Mouse (Mus musculus) mouse trophoblast stem cell (cell line): ENCODE measurements around the gene Sgpp2.

Experiments used
- in situ Hi-C, 2 experiments: fragments of 300-500 bp; cut with MseI, MboI; formaldehyde crosslinking; loops; 2 replicates in 1 of 2; 3 replicates in 1 of 2; pipeline ENCODE4 v1.15.1; 2025

The Sgpp2 gene

GRCm38 (mm10) chr1:78399755-78400154 lies 89.6 kb downstream of the Sgpp2 start:
- in situ Hi-C loops = loop anchor here in 1 of 2 experiments (25.0 kb wide), 1 partner anchor 412 kb away; no protein-coding TSS in a partner anchor

- in situ Hi-C loops = loop anchor here in 1 of 2 experiments (25.0 kb wide), 1 partner anchor 414 kb away; no protein-coding TSS in a partner anchor
Measured at GRCm38 (mm10) chr1:78401413-78401812, 91.3 kb downstream of the Sgpp2 start.

- in situ Hi-C loops = loop anchor here in 1 of 2 experiments (25.0 kb wide), 1 partner anchor 422 kb away; no protein-coding TSS in a partner anchor
Measured at GRCm38 (mm10) chr1:78409396-78409795, 99.3 kb downstream of the Sgpp2 start.

- in situ Hi-C loops = loop anchor here in 1 of 2 experiments (10.0 to 25.0 kb wide), 2 partner anchors 188 to 425 kb away; no protein-coding TSS in a partner anchor
Measured at GRCm38 (mm10) chr1:78412668-78413067, 102.5 kb downstream of the Sgpp2 start.

GRCm38 (mm10) chr1:78414421-78414820 lies 104.3 kb downstream of the Sgpp2 start:
- in situ Hi-C loops = loop anchor here in 1 of 2 experiments (10.0 to 25.0 kb wide), 2 partner anchors 190 to 427 kb away; no protein-coding TSS in a partner anchor

GRCm38 (mm10) chr1:78417154-78417911 lies 107.2 kb downstream of the Sgpp2 start:
- in situ Hi-C loops = loop anchor here in 1 of 2 experiments (10.0 to 25.0 kb wide), 2 partner anchors 193 to 430 kb away; no protein-coding TSS in a partner anchor

- in situ Hi-C loops = loop anchor here in 1 of 2 experiments (10.0 to 25.0 kb wide), 2 partner anchors 195 to 432 kb away; no protein-coding TSS in a partner anchor
Measured at GRCm38 (mm10) chr1:78419593-78419992, 109.4 kb downstream of the Sgpp2 start.

- in situ Hi-C loops = loop anchor here in 1 of 2 experiments (25.0 kb wide), 1 partner anchor 433 kb away; no protein-coding TSS in a partner anchor
Measured at GRCm38 (mm10) chr1:78420271-78420670, 110.1 kb downstream of the Sgpp2 start.

GRCm38 (mm10) chr1:78421749-78422148 lies 111.6 kb downstream of the Sgpp2 start:
- in situ Hi-C loops = loop anchor here in 1 of 2 experiments (25.0 kb wide), 1 partner anchor 434 kb away; no protein-coding TSS in a partner anchor

- in situ Hi-C loops = loop anchor here in 1 of 2 experiments (25.0 kb wide), 1 partner anchor 435 kb away; no protein-coding TSS in a partner anchor
Measured at GRCm38 (mm10) chr1:78422576-78422975, 112.4 kb downstream of the Sgpp2 start.

- in situ Hi-C loops = loop anchor here in 1 of 2 experiments (25.0 kb wide), 1 partner anchor 438 kb away; no protein-coding TSS in a partner anchor
Measured at GRCm38 (mm10) chr1:78424848-78425247, 114.7 kb downstream of the Sgpp2 start.

GRCm38 (mm10) chr1:78425309-78425708 lies 115.2 kb downstream of the Sgpp2 start:
- in situ Hi-C loops = no loop called here

GRCm38 (mm10) chr1:78425793-78426700 lies 115.9 kb downstream of the Sgpp2 start:
- in situ Hi-C loops = no loop called here

GRCm38 (mm10) chr1:78426841-78427240 lies 116.7 kb downstream of the Sgpp2 start:
- in situ Hi-C loops = no loop called here

GRCm38 (mm10) chr1:78428851-78429250 lies 118.7 kb downstream of the Sgpp2 start:
- in situ Hi-C loops = no loop called here

- in situ Hi-C loops = no loop called here
Measured at GRCm38 (mm10) chr1:78433472-78433871, 123.3 kb downstream of the Sgpp2 start.

GRCm38 (mm10) chr1:78435967-78436366 lies 125.8 kb downstream of the Sgpp2 start:
- in situ Hi-C loops = no loop called here

GRCm38 (mm10) chr1:78436445-78436844 lies 126.3 kb downstream of the Sgpp2 start:
- in situ Hi-C loops = no loop called here

- in situ Hi-C loops = no loop called here
Measured at GRCm38 (mm10) chr1:78437150-78437549, 127.0 kb downstream of the Sgpp2 start.

- in situ Hi-C loops = no loop called here
Measured at GRCm38 (mm10) chr1:78440716-78441115, 130.6 kb downstream of the Sgpp2 start.

GRCm38 (mm10) chr1:78443056-78443455 lies 132.9 kb downstream of the Sgpp2 start:
- in situ Hi-C loops = no loop called here
